Mouse (Mus musculus) macrophage (primary cell): ENCODE data around the gene Cxcl12. TPM values are rescaled to one million over a fixed set of nuclear protein-coding genes. Genes with fewer than 3 reads are reported as not detected.

Source experiments
- H3K27ac ChIP-seq: fragments of 350-480 bp; formaldehyde crosslinking; 2 replicates; pipeline ENCODE4 v1.9.0; 2021
- H3K36me3 ChIP-seq: fragments of 350-480 bp; formaldehyde crosslinking; 2 replicates; pipeline ENCODE4 v1.9.0; 2021; ENCODE audit errors: inconsistent target
- H3K4me3 ChIP-seq: fragments of 350-480 bp; formaldehyde crosslinking; 2 replicates; pipeline ENCODE4 v1.9.0; 2021; ENCODE audit errors: inconsistent target
- H3K79me2 ChIP-seq: fragments of 350-480 bp; formaldehyde crosslinking; 2 replicates; pipeline ENCODE4 v1.9.0; 2021; ENCODE audit errors: inconsistent target
- whole genome bisulfite sequencing: methylation state at CpG from one replicate; pipeline ENCODE4 v1.1.7; 2026; ENCODE audit warnings: inconsistent platforms; ENCODE audit not compliant: missing documents; 5-methylcytosine and 5-hydroxymethylcytosine counted together
- polyA plus RNA-seq: library from polyadenylated mRNA; stranded (reverse); fragments of 250-400 nt; gene quantifications from 3 replicates; pipeline ENCODE4 v1.2.4, GENCODE M21; 2018; ENCODE audit warnings: inconsistent platforms
- total RNA-seq, 78 experiments: library from RNA; depleted of rRNA; stranded (reverse); fragments of 250-400 nt; gene quantifications; 1 replicate in 9 of 78; 2 replicates in 24 of 78; 3 replicates in 43 of 78; 4 replicates in 2 of 78; pipeline ENCODE4 v1.2.4; 2018; ENCODE audit warnings: inconsistent platforms in 56 of 78

Gene Cxcl12
- total RNA-seq (2018; cell fraction: chromatin; rRNA removed) = 10 to 100 TPM in 1 of 26 experiments, 1 to 10 TPM in 1, under 1 TPM in 6, not detected in 18; 0.29 to 51.2 (median 0.39) TPM
- under 1 TPM in 14 of 26 experiments, not detected in 12; 0.03 to 0.24 (median 0.09) TPM for total RNA-seq (2018; cell fraction: cytosol; rRNA removed)
- total RNA-seq (2018; cell fraction: nucleus; rRNA removed) = 1 to 10 TPM in 1 of 26 experiments, under 1 TPM in 4, not detected in 21; 0.11 to 8.5 (median 0.16) TPM
- polyA plus RNA-seq = 0.10 to 0.59 TPM (median 0.20 TPM) in 3 replicates

- 2% methylated on average over 45 of the region's 64 CpGs for WGBS
- Histone ChIP-seq H3K36me3 (no peaks in the 10 kb centered on the region), H3K4me3 (no peak within 1 kb of the TSS), H3K27ac (no peak within 1 kb of the TSS), H3K79me2 (no peaks in the 10 kb centered on the region)
Measured at GRCm38 (mm10) chr6:117168321-117169011, at the start of gene Cxcl12. Cxcl12 (plus strand) TSS chr6:117168535.

DNA sequence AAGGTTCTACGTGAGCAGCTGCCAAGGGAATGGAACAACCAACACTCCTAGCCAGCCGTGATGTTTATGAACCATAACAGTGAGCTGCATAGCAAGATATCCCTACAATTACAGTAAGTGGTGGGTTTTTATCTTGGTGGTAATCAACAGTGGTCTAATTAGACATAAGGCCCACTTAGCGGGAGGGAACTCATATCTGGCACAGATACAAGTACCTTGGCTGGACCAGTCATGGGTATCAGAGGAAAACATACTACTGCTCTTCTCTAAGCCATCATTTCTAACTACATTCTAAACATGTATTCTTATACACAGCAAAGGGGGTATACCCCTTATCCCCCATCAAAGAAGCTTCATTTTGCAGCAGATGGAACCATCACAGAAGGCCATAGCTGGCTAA, 46.3 kb upstream of the Cxcl12 start:
- H3K36me3 ChIP-seq = no peaks in the 10 kb centered on the region
- H3K4me3 ChIP-seq = no peak overlapping the region
- H3K27ac ChIP-seq = no peak overlapping the region
- 82% methylated on average over 3 of the region's 3 CpGs for WGBS
- no peaks in the 10 kb centered on the region for H3K79me2 ChIP-seq

DNA sequence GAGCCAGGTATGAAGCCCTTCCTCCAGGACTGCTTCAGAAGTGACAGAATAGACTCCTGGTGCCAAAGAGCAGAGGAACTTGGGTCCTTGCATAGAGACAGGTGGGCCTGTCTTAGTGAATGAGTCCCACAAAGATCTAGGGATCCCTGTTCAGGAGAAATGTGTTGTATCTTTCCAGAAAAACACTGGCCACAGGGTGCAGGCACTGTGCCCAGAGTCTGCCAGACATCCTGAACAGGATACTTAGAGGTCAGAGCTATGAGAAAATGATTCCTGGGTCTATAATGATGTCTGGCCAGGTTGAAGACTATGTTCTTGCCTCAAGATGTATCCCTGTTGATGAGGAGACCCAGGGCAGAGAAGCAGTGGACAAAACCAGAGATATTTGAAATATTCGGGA, 42.0 kb upstream of the Cxcl12 start:
- WGBS = 63% methylated on average over 1 of the region's 1 CpGs
- no peak overlapping the region for H3K4me3 ChIP-seq
- H3K27ac ChIP-seq = no peak overlapping the region
- no peaks in the 10 kb centered on the region for H3K79me2 ChIP-seq
- H3K36me3 ChIP-seq = no peaks in the 10 kb centered on the region

DNA sequence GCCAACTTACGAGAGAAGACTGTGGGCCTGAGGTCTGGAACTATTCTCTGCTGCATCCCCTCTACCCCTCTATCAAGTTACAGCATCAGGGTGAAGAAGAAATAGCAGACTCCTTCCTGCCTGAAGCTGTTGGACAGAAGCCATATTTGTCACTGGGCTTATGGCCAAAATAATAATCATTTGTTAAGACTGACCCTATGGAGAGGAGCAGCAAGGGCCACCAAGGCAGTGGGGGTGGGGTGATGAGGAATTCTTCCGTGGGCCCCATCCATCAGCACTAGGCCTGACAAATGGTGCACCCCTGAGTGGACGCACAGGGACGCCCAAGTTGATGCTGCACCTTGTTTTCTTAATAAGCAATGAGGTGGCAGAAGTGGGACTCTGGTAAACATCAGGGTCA, 38.9 kb upstream of the Cxcl12 start:
- Histone ChIP-seq H3K79me2 (no peaks in the 10 kb centered on the region), H3K27ac (no peak overlapping the region), H3K4me3 (no peak overlapping the region), H3K36me3 (no peaks in the 10 kb centered on the region)
- WGBS = 81% methylated on average over 4 of the region's 4 CpGs

DNA sequence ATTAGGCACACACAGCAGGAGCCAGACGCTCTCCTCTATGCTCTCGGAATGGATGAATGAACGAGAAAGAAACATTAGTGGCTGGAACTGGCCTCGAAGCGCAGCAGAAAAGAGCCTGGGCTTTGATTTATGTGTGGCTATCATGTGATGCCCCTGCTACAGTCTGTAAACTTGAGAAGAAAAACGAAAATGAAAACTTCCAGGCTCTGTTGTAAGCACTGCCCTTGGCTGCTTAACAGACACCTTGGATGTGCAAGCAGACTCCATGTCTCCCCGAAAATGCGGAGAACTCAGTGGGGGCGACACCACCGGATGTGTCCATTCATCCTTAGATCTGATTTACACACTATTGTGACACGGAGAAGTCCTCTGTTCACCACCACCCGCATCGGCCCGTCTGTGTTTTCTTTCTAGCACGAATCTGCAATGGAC, 37.6 kb upstream of the Cxcl12 start:
- Histone ChIP-seq H3K36me3 (no peaks in the 10 kb centered on the region), H3K79me2 (no peaks in the 10 kb centered on the region), H3K27ac (no peak overlapping the region), H3K4me3 (no peak overlapping the region)
- 74% methylated on average over 15 of the region's 15 CpGs for WGBS

DNA sequence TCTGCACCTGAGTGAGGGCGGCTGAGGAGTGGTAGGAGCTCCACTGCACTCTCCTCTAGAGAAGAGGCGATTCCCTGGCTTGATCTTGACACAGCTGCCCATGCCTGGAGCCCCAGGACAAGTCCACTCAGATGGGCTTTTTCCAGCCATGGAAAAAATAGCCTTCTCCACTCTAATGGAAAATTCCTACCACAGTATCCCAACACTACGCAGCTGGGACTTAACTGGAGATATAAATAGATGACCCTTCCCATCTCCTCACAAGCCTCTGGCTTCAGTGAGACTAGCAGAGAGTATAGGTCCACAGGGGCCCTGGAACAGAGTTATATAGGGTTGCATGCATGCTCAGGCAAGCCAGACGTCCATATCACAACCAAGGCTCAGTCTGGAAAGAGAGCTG, 33.8 kb upstream of the Cxcl12 start:
- Histone ChIP-seq H3K79me2 (no peaks in the 10 kb centered on the region), H3K27ac (no peak overlapping the region), H3K4me3 (no peak overlapping the region), H3K36me3 (no peaks in the 10 kb centered on the region)
- WGBS = 75% methylated on average over 4 of the region's 4 CpGs

GRCm38 (mm10) chr6:117137735-117138134, 30.6 kb upstream of the Cxcl12 start:
- 88% methylated on average over 2 of the region's 2 CpGs for WGBS
- H3K4me3 ChIP-seq = no peak overlapping the region
- H3K27ac ChIP-seq = no peak overlapping the region
- H3K79me2 ChIP-seq = no peaks in the 10 kb centered on the region
- H3K36me3 ChIP-seq = no peaks in the 10 kb centered on the region

GRCm38 (mm10) chr6:117140907-117141306, 27.4 kb upstream of the Cxcl12 start:
- no peaks in the 10 kb centered on the region for H3K79me2 ChIP-seq
- no peaks in the 10 kb centered on the region for H3K36me3 ChIP-seq
- H3K4me3 ChIP-seq = no peak overlapping the region
- WGBS = 97% methylated on average over 3 of the region's 4 CpGs
- no peak overlapping the region for H3K27ac ChIP-seq

GRCm38 (mm10) chr6:117146951-117147350, 21.4 kb upstream of the Cxcl12 start:
- H3K27ac ChIP-seq = no peak overlapping the region
- no peak overlapping the region for H3K4me3 ChIP-seq
- H3K79me2 ChIP-seq = no peaks in the 10 kb centered on the region
- WGBS = 76% methylated on average over 10 of the region's 10 CpGs
- no peaks in the 10 kb centered on the region for H3K36me3 ChIP-seq

- Histone ChIP-seq H3K36me3 (no peaks in the 10 kb centered on the region), H3K4me3 (no peak overlapping the region), H3K79me2 (no peaks in the 10 kb centered on the region), H3K27ac (no peak overlapping the region)
- 41% methylated on average over 18 of the region's 18 CpGs for WGBS
Measured at GRCm38 (mm10) chr6:117151484-117152149, 16.7 kb upstream of the Cxcl12 start.

DNA sequence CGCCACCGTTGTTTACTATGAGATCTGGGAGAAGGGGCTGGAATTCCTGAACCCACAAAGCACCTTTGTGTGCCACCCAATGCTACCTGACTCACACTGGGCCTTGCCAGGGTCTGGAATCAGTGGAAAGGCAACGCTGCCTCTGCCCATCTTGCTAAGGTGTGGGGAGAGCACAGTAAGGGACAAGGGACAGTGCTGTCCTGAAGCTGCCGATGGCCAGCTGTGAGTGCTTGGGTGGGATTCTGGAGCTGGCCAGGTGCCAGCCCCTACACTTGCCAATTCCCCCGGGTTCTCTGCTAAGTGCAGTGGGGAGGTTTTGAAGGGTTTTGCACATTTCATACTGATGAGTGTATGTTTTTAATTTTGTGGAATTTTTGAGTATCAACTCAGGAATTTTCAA, 15.3 kb upstream of the Cxcl12 start:
- Histone ChIP-seq H3K27ac (no peak overlapping the region), H3K36me3 (no peaks in the 10 kb centered on the region), H3K79me2 (no peaks in the 10 kb centered on the region), H3K4me3 (no peak overlapping the region)
- WGBS = 88% methylated on average over 5 of the region's 5 CpGs

DNA sequence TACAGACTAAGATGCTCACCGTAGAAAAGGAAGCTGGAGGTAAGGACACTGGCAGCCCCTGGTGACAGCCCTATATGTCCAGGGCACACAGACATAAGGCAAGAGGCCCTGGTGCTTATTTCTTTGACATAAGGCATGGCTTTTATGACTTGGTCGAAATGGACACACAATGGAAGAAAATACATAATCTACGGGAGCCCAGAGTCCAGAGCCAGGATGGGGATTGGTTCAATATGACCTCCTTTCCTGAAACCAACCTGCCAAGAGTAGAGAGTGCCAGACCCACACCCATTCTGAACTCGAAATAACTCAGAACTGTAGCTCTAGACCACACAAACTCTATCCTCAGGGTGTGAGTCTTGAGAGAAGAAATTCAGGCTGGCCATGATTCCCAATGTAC, 11.5 kb upstream of the Cxcl12 start:
- Histone ChIP-seq H3K27ac (no peak overlapping the region), H3K4me3 (no peak overlapping the region), H3K79me2 (no peaks in the 10 kb centered on the region), H3K36me3 (no peaks in the 10 kb centered on the region)
- WGBS = 64% methylated on average over 4 of the region's 4 CpGs

DNA sequence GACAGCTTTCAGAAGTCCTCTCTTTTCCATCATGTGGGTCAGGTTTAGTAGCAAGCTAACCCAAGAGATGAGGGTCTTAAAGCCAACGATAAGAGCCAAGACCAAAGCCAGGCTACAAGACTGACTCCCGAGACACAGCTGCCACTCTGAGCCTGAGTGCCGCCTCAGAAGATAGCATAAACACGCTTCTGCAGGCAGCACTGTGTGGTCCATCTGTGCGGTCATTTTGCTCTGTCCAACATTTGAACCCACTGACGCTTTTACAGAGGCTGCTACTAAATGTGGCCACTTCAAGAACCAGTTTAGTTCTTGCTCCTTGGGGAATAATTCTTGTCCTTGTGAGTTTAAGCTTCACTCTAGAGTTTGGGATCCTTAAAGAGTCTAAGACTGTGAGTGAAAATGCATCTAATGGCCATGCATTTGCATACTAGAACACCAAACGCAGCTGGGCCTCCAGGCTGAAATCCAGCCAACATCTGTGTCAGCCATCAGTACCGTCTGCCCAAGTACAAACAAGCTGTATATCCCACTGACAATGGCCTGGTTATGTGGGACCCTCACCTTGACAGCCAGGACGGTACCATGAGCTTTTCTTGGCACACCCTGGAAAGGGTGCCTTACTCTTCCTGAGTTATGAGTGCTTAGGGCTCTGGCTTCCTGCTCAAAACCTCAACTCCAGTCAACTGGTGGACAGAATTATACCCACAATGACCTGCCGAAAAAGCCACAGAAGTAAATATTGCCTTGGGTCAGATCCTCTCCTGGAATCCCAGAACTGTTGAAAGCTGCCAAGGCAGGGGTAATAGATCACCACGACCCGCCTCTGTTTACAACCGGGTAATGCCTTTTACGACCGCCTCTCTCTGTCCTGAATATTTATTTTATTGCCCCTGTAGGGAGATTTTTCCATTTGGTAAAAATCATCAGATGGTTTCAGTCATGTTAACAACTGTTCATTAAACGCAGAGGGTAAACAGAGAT, 8.3 kb upstream of the Cxcl12 start:
- Histone ChIP-seq H3K79me2 (no peaks in the 10 kb centered on the region), H3K27ac (no peak overlapping the region), H3K4me3 (no peak overlapping the region), H3K36me3 (no peaks in the 10 kb centered on the region)
- WGBS = 39% methylated on average over 16 of the region's 16 CpGs

- WGBS = 79% methylated on average over 5 of the region's 5 CpGs
- Histone ChIP-seq H3K79me2 (no peaks in the 10 kb centered on the region), H3K27ac (no peak overlapping the region), H3K36me3 (no peaks in the 10 kb centered on the region), H3K4me3 (no peak overlapping the region)
Measured at GRCm38 (mm10) chr6:117163486-117163885, 4.8 kb upstream of the Cxcl12 start.
